Mouse (Mus musculus) regulatory T cell (primary cell): ENCODE data around the gene Dnajc12.
"Not testable (repeated sequence)": the region's sequence is repeated elsewhere in the genome, so short reads cannot be mapped to it uniquely, and the experiment has no call there.

ENCODE experiments used
- in situ Hi-C: fragments of 300-600 bp; cut with MboI, MseI; formaldehyde crosslinking; loops from one replicate; pipeline ENCODE4 v1.15.1; 2025; ENCODE audit warnings: high pct_unique_total_duplicates

Gene Dnajc12

DNA sequence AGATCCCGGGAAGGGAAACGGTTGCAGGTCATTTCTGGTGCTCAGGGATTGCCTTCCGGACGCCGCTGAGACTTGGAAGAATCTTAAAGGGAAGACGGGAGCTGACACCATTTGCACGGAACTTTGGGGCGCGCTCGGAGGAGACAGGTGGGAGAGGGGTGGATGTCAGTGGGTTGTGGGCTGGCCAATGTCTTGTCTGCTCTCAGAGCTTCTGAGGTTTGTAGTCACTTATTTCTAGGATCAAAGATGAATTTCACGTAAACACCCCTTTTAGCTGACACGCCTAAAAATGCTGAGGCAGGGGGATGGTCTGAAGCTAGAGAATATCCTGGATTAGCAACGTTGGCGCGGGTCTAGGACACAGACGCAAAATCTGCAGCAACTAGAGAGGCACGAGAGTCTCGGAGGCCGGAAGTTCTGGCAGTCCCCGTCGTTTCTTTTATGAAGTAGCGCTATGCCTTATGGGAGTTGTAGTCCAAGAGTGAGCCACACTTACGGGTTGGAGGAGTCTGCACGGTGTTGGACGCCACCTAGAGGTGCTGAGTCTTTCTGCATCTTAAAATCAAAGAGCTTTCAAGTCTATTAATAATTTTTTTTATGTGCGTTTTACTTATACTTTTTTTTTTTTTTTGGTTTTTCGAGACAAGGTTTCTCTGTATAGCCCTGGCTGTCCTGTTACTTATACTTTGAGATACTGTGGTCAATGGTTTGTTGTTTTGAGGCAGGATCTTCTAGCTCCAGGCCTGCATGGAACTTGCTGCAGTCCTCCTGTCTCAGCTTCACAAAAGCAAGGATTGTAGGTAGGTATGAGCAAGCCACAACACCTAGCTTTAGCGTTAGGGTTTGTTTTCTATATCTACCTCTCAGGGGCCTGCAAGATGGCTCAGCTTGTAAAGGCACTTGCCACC lies at the start of gene Dnajc12:
Gene Dnajc12 (plus strand): TSS at position 72 of the 908 bp plus-strand sequence.
- in situ Hi-C loops: loop anchor here (5.0 kb wide), 1 partner anchor 40 kb away; the partner anchor contains the start of gene Gm7075

DNA sequence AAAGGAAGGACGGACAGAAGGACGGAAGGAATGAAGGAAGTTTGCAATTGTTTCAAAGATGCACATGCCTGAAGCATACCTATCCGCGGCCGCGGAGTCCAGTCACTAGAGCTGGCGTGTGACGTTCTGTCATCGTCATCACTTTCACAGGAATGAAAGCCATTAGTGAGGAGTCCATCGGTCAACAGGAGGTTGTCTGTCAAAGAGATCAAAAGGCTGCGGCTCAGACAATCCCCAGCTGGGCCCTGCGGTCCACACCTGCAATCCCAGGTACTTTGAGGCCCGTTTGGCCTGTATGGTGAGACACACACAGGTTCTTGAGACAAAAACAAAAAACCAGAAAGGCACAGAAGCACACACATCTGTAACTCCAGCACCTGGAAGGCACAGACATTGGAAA lies 45.3 kb upstream of the Dnajc12 start:
- in situ Hi-C loops: no loop called here

DNA sequence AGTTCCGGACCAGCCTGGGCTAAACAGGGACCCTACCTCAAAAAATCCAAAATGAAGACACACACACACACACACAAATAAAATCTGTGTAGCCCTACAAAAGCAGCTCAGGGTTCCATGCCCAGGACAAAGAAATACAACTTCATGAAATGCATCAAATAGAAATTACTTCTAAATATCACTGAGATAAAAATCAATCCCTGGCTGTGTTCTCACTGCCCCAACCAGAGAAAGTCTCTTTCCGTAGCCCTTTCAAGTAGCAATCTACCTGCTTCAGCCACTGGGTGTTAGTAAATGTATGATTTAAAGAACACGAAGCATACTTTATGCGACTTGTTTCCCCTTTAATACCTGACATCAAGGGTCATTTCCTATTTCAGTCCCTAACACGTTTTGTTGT lies 44.9 kb upstream of the Dnajc12 start:
- in situ Hi-C loops: no loop called here

DNA sequence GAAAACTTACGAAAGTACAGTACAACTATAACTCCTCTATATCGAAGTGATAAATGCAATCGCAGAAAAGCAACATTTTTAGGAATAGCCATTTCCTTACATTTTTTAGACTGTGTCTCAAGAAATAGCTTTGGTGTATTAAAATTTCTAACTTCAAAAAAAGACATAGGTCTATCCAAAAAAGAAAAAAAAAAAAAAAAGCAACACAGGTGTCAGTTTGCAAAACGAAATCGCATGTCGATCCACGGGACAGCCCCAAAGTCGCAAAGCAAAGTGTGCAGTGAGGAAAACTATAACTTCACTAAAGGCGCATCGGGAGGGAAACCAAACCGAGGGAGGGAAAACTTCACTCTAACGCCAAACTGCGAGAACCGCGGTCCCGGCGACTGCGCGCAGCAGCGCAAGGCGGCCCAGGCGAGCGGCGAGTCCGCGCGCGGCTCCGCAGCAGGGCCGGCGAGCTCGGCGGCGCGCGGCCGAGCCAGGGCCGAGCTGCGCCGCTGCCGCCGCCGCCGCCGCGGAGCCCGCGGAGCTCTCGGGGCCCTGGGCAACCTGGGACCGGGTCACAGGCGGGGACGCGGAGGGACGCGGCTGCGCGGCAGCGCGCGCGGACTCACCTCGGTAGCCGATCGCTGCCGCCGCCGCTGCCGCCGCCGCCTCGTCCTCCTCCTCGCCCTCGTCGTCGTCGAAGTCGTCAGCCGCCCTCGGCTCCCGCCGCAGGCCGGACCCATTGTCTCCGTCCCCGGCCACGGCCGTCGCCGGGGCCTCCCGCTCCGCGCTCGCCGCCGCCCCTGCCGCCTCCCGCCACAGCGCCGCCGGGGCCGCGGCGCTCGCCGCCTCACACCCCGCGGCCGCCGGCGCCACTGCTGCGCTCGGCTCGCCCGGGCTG lies 44.0 kb upstream of the Dnajc12 start:
- in situ Hi-C loops: no loop called here

DNA sequence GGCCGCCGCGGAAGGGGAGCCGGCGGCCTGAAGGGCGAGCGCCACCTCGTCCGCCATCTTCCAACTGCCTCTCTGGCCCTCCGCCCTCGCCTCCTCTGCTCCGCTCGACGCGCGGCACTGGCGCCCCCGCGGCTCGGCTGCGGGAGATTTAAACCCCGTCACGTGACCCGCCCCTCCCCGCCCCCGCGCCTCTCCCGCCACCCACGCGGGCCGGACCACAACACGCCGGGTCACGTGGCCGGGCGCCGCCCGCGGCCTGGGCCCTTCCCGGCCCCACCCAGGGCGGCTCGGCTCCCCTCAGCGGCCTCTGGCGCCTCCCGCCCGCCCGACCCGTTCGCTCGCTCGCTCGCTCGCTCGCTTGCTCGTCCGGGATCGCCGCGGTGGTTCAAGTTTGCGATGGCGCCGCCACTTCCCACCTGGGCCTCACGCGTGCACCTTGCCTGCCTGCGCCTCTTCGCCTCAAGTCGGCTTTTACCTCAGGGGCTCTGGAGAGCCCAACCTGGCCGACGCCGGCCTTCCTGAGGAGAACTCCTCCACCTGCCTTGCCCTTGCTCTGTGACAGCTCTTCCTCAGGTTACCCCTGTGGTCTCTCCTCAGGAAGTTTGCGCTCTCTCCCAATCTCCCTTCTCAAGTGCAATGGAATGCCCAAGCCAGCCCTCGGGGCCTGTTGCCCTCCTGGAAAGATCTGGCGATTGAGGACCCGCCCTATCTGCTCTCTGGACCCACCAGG lies 43.2 kb upstream of the Dnajc12 start:
- in situ Hi-C loops: no loop called here

DNA sequence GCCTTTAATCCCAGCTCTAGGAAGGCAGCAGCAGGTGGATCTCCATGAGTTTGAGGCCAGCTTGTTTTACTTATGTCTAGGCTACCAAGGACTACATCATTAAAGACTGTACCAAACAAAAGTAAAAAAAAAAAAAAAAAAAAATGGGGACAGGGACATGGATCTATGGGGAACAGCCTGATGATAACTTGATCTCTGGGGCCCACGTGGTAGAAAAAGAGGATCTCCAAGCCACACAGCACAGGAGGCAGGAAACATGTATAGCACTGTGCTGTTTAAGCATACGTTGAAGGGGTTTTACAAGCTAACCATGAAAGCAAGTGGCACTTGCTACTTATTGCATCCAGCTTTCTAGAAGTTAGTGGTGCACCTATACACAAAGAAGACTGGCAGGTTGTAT lies 40.9 kb upstream of the Dnajc12 start:
- in situ Hi-C loops: no loop called here

DNA sequence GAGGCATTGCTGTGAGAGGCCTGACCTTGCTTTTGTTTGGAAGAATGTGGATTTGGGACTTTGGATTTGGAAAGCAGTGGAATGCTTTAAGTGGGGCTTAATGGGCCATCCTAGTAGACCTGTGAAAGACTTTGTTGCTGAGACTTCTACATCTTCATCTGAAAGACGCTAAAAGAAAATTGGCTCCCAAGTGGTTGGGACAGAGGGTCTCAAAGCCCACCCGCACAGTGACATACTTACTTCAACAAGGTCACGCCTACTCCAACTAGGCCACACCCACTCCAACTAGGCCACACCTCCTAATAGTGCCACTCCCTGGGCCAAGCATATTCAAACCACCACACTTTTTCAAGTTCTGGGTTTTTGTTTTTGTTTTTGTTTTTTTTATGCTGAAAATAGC lies 37.5 kb upstream of the Dnajc12 start:
- in situ Hi-C loops: no loop called here

DNA sequence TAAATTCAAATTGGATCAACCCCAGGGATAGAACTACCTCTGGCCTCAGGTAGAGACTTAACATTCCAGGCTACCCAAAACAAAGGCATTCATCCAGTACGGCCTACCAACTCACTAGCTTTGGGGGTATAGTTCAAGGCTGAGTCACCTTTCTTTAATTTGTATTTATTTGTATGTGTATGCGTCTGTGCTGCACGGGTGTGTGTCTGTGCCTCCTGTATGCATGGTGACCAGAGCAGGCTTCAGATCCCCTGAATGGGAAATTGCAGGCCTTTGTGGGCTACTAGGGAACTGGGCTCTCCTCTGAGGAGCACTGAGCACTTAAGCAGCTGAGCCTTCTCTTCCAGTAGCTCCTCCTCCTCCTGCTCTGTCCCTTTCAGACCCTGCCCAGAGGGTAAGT lies 34.0 kb upstream of the Dnajc12 start:
- in situ Hi-C loops: no loop called here

DNA sequence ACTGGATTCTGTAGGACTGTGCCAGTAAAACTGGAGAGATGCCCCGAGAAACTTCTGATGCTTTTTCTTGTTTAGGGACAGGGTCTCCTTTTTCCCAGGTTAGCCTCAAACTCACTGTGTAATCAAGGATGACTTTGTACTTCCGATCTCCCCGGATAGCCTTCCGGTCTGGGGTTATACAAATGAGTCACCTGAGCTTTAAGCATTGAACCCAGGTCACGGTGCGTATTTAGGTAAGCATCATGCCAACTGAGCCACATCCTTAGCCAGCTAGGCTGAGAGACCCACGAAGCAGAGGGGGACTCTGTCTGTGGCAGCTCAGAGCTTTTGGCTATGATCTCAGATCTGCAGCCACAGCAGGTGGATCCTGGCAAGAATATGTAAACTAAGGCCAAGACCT lies 31.6 kb upstream of the Dnajc12 start:
- in situ Hi-C loops: no loop called here

DNA sequence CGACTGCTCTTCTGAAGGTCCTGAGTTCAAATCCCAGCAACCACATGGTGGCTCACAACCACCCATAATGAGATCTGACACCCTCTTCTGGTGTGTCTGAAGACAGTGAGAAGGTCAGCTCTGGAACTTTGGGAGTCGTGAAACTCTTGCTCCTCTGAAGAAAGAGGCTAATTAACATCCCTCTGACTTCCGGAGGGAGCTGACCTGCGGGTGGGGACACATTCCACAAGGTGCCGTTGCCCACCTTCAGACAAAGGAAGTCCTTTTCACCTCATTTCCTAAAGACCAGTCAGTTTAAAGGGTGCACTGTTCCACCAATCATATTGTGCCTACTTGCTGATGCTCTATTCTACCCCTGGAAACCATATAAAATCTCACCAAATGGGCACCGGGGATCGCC lies 31.1 kb upstream of the Dnajc12 start:
- in situ Hi-C loops: not testable (repeated sequence)

DNA sequence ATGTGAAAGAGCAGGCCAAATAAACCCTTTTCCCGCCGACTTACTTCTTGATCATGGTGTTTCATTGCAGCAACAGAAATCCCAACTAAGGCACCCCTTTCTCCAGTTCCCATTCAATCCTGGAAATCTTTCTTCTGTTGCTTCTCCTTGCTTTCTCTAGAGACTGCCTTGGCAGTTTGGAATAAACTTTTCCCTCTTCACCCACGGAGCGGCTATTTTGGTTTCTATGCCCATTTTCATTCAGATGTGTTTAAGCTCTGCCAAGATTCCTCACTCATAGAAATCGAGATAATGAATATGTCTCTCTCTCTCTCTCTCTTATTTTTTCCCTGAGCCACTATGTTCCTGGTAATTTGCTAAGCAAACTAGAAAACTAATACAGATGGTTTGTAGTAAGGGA lies 30.1 kb upstream of the Dnajc12 start:
- in situ Hi-C loops: no loop called here

DNA sequence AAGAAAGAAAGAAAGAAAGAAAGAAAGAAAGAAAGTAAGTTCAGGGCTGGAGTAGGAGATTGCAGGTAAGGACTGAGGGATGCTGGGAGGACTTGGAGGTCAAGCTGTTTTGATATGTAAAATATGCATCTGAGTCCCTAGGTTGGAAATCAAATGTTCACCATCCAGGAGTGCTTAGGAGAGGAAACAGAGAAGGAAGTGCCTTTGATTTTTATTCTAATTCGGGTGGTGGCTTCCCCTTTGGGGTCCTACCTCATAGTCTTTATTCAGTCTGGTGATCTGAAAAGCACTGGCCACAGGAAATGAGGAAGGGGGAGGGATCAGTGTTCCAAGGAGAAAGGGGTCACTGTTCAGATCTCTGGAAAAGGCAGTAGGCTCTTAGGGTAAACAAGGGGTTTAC lies 21.7 kb upstream of the Dnajc12 start:
- in situ Hi-C loops: no loop called here

DNA sequence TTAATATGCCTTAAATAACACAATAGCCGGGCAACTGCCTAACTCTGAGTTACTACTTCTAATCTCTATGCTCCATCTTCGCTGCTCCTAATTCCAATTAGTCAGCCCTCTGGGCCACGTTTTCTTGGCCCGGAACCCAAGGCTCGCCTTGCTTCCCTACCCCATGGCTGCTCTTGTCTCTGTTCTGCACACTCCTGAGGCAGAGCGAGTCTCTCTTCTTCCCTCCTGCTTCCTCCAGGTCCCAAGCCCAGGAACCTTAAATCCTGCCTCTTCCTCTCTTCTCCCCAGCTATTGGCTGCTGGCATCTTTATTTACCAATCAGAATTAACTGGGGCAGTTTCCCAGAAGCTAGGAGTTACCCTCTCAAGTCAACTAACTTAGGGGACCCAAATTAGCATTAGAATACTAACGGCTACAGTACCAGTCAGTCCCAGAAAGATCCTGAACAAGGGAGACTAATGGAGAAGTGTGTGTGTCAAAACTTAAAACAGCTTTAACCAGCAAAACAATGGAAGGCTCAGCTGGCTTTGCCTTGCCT lies 16.3 kb upstream of the Dnajc12 start:
- in situ Hi-C loops: no loop called here

DNA sequence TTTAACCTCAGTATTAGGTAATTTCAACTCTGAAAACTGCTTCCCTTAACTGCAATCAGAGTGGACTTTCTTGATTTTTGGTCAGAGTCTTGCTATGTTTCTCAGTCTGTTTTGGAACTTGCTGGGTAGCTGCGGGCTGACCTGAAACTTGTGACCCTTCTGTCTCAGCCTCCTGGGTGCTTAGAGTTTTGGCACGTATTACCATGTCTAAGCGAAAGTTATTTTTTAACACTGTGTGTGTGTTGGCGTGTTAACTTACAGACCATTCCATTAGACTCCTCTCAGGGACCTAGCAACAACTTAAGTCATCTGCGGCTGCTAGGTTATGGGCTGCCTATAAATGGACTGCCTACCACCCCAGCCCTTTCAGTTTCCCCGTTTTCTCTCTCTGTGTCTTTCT lies 14.9 kb upstream of the Dnajc12 start:
- in situ Hi-C loops: no loop called here

DNA sequence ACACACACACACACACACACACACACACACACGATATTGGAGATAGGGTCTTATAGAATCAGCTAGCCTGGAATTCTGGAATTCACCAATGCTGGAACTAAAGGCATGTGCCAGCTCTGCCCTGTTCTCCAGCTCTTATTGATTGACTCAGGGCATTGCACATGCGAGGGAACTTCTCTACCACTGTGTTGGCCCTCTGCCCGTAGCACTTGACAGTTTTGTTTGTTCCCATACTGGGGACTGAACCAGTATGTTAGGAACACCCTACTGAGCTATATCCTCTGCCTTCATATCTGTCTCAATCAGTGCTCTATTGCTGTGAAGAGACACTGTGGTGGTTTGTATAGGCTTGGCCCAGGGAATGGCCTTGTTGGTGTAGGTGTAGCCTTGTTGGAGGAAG lies 14.2 kb upstream of the Dnajc12 start:
- in situ Hi-C loops: no loop called here

DNA sequence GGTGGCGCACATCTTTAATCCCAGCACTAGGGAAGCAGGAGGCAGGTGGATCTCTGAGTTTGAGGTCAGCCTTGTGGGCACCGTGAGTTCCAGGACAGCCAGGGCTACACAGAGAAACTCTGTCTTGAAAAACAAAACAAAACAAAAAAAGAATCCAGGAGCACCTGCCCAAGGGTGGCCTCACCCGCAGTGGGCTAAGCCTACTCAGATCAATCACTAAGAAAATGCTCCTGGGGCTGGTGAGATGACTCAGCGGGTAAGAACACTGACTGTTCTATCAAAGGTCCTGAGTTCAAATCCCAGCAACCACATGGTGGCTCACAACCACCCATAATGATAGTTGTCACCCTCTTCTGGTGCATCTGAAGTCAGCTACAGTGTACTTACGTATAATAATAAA lies 5.9 kb upstream of the Dnajc12 start:
- in situ Hi-C loops: no loop called here

DNA sequence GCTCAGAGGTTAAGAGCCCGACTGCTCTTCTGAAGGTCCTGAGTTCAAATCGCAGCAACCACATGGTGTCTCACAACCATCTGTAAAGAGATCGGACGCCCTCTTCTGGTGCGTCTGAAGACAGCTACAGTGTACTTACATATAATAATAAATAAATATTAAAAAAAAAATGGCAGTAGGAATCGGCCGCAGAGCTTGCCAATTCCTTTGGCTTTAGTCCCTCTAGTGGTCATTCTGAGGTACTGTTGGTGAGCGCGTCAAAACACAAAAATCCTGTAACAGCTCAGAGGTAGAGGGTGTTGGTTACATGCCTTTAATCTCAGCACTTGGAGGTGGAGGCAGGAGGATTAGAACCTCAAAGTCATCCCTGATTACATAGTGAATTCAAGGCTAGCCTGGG lies 4.8 kb upstream of the Dnajc12 start:
- in situ Hi-C loops: no loop called here

DNA sequence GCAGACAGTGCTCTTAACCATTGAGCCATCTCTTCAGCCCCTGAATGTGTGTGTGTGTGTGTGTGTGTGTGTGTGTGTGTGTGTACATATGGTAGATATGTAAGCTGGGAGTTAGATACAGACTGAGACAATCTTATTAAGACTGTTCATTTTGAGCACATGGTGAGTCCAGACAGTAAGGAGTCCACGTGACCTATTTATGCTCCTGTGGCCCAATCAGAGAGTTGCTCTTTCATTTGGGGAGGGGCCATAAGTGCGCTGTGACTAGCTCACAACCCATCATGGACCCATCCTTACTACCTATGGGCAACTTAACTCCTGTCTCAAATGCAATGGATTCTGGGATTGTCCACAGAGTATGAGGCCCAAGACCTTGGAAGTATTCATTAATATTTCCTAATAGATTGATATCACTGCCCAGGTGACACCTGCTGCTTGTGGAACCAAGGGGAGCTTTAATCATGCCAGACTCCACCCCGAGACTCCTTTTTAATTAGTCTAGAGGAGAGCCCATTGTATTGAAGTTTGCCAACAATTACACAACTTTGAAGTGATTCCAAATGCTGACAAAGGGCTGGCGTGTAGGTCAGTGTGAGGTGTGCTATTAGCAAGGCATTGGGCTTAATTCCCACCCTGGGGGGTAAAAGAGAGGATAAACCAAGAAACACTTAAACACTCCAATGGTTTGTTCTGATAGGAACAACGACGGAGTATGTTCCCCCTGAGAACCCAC lies 3.1 kb upstream of the Dnajc12 start:
- in situ Hi-C loops: no loop called here

DNA sequence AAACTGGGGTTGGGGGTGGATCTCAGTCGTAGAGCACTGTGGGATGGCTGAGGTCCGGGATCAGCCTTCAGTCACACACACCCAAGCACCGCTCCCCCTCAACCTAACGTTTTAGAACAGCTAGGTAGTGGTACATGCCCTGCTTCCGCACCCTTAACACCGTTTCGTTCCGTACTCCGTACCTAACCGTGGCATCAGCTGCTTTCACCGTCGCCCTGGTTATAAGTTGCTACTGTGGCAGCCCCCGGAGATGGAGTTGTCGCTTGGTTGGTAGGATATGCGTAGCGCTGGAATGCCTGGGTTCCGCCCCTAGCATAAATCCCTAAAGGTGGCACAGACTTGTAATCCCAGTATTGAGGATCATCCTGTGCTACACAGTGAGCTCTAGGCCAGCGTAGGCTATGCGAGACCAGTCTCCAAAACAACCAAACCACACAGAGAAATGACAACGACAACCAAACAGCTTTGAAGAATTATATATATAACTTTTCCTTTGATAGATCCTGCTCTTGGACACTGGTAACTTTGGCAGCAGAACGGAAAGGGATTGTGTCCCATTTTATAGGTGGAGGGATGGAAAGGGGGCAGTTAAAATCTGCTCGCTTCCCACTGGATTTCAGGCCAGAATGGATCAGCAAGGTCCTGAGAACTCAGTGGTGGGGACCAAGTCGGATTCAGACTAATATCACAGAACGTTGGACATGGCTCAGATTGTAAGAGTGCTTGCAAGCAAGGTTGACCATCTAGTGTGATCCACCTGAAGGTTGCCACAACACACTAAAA lies 554 bp upstream of the Dnajc12 start, which contains the start of gene Sirt1:
Gene Sirt1 (minus strand): TSS at position 207 of the 783 bp plus-strand sequence.
- in situ Hi-C loops: loop anchor here (5.0 kb wide), 1 partner anchor 41 kb away; the partner anchor contains the start of gene Gm7075

DNA sequence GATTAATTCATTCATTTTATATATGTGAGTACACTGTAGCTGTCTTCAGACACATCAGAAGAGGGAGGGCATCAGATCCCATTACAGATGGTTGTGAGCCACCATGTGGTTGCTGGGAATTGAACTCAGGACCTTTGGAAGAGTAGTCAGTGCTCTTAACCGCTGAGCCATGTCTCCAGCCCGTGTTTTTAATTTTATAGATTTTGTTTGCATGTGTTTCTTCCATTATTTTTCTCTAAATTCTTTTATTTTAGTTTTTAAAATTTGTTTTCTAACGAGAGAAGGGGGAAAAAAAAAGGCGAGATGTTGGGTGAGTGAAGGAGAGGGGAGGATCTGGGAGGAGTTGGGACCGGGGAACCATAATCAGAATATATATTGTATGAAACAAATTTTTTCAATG lies 3.7 kb downstream of the Dnajc12 start:
- in situ Hi-C loops: not testable (repeated sequence)
